Mouse (Mus musculus) Patski (cell line): ENCODE measurements around the gene Tex11. TPM values are rescaled to one million over a fixed set of nuclear protein-coding genes. Genes with fewer than 3 reads are reported as not detected.
"Not testable (repeated sequence)": the region's sequence is repeated elsewhere in the genome, so short reads cannot be mapped to it uniquely, and the experiment has no call there.

Experiments used
- ATAC-seq: fragments of 100-300 bp; one replicate; pipeline ENCODE4 v1.8.0; 2021
- CTCF ChIA-PET: fragments of 350-600 bp; sonication (Branson Sonifier 250); formaldehyde crosslinking; loops from one replicate; lab custom pipeline; 2022; ENCODE audit warnings: inconsistent platforms; lab: Charles Lee
- POLR2A ChIA-PET: fragments of 350-600 bp; sonication (Branson Sonifier 250); formaldehyde crosslinking; loops from one replicate; lab custom pipeline; 2022; ENCODE audit warnings: antibody characterized with exemption, inconsistent platforms; lab: Charles Lee
- DNase-seq: peaks from one replicate; pipeline ENCODE4 v3.0.0-alpha.2; 2011; ENCODE audit warnings: low read depth, low spot score
- H3K27me3 ChIP-seq: fragments of 371-371 bp; one replicate; pipeline ENCODE4 v1.5.1; 2021
- CTCF ChIP-seq: fragments of 100-300 bp; IDR thresholded peaks from one replicate; pipeline ENCODE4 v1.5.1; 2021
- in situ Hi-C: fragments of 300-500 bp; cut with MboI; formaldehyde crosslinking; loops from 3 replicates; pipeline ENCODE4 v1.11.1; 2018; ENCODE audit warnings: low pct_unique_long_range_greater_than_20kb, mixed read lengths
- polyA plus RNA-seq: library from polyadenylated mRNA; unstranded; gene quantifications from one replicate; pipeline ENCODE4 v1.2.3, GENCODE M21; 2021

The Tex11 gene
- not detected for polyA plus RNA-seq

DNA sequence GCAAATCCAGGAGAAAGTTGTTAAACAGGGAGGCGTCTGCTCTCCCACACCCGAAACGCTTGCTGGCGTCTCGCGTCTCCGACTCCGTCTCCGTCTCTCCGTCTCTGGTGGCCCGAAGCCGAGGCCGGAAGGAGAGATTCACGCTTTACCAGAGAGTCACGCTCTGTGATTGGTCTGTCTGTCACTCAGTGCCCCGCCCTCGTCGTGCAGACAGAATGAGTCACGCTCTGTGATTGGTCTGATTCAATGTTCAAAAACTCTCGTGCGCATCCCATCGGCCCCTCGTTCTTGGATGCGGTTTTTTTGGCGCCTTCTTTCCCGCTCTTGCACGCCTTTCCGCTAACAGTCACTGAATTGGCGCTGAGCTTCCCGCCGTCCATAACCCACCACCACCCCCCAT is at the start of gene Tex11:
Tex11 (minus strand) TSS at position 127 of the 400 bp plus-strand sequence.
- POLR2A ChIA-PET, result no interaction called here
- CTCF ChIA-PET, result no interaction called here
- no peak for TF ChIP-seq CTCF
- peaks cover 22% of the 10 kb centered on the region for H3K27me3 ChIP-seq
- in situ Hi-C loops, result no loop called here
- ATAC-seq, result no peak
- no peak for DNase-seq

DNA sequence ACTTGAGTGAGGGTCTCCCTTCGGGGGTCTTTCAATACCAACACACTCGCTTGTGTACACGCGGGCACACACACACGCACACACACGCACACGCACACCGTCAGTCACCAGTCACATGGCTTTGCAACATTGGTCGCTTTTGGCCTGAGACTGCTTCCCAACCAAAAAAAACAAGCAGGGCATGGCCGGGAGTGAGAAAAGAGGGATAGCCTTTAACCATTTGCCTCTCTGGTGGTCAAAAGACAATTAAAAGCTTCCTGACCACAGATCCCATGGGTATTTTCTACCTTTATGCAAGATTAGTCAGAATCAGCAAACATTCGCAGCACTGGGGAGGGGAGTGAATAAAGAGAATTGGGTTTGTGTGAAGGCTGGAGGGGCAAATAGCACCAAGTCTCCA is 26.5 kb upstream of the Tex11 start, which contains the start of gene Slc7a3:
Slc7a3 (minus strand) TSS at position 101 of the 400 bp plus-strand sequence.
- ChIA-PET CTCF (no interaction called here), POLR2A (no interaction called here)
- ATAC-seq, result no peak
- no peak for TF ChIP-seq CTCF
- in situ Hi-C loops, result no loop called here
- DNase-seq, result no peak
- H3K27me3 ChIP-seq, result peaks cover 6% of the 10 kb centered on the region

GRCm38 (mm10) chrX:101085211-101085610 is 25.7 kb upstream of the Tex11 start:
- in situ Hi-C loops, DNase-seq, POLR2A ChIA-PET, ATAC-seq, CTCF ChIA-PET, H3K27me3 ChIP-seq: not testable (repeated sequence)

DNA sequence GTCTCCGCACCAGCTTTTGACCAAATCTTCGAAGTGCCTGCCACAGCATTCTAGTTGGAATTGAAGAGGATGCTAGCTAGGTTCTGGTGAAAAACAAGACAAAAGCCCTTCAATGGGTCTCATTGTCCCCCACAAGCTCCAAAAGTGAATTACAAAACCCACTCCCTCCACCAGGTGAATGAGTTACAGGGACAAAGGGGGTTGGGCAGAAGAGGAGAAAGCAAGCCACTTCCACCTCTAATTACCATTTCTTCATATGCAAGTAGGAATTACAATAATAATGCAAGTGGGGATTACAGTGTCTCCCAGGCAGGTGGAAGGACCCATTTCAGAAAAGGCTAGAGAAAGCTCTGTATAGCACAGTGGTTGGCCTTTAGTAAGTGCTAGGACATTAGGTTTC is 24.7 kb upstream of the Tex11 start:
- no peak for ATAC-seq
- POLR2A ChIA-PET, result no interaction called here
- CTCF ChIA-PET, result no interaction called here
- no peak for TF ChIP-seq CTCF
- in situ Hi-C loops, result no loop called here
- no peak for DNase-seq
- H3K27me3 ChIP-seq, result peaks cover 7% of the 10 kb centered on the region

DNA sequence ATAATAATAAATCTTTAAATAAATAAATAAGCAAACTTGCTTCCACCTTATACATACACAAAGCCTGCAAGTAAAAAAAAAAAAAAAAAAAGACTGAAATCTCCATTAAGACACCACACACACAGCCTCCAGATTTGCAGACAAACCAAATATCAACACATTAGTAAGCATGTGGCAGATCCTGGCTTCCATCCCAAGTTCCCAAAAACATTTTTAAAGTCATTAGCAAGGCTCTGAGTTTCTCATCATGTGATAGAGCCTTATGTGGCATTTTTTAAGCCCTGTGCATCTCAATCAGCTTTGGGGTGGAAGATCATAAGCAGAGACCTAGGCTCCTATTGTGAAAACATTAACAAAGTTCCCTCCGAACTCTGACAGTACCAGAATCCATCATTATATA is 5.8 kb upstream of the Tex11 start:
- H3K27me3 ChIP-seq, result peaks cover 17% of the 10 kb centered on the region
- ChIA-PET POLR2A (no interaction called here), CTCF (no interaction called here)
- in situ Hi-C loops, result no loop called here
- ATAC-seq, result no peak
- TF ChIP-seq CTCF, result no peak
- no peak for DNase-seq

DNA sequence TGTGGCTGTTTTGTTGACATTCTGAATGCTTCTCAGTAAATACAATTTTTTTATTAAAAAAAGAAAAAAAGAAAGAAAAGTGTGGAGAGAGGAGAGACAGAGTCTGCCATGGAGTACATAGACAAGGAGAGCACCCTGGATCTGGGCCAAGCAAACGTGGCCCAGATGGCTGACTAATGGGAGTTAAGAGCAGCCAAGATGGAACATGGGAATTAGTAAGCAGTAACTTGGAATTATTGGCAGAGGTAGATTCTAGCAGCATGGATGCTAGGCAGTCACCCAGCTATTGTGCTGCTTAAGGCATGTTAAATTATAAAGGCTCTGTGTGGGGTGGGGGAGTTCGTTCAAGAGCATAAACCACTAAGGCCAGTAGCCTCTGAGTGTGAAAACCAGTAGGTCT is 4.0 kb upstream of the Tex11 start:
- H3K27me3 ChIP-seq, result peaks cover 20% of the 10 kb centered on the region
- POLR2A ChIA-PET, result interaction anchor here (0.7 kb wide), 1 partner anchor 307 kb away, joined by 3 read pairs; no protein-coding TSS in a partner anchor
- CTCF ChIA-PET, result no interaction called here
- in situ Hi-C loops, result no loop called here
- DNase-seq (no peak), ATAC-seq (no peak)
- TF ChIP-seq CTCF, result no peak

DNA sequence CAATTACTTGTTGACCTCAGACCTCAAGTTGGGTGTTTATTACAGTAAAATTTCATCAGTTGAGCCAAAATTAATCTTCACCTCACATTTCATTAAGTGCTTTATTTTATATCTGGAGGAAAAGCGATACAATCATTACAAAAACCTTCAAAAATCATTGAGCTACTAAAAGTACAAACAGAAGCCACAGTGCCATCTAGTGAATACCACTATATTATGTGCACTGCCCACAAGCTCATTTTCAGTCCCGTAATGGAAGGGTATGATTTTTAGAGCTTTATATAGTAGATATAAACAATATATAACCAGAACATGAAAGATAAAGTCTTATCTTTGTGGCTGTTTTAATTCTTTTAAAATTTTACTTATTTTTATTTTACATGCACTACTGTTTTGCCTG is 115.8 kb downstream of the Tex11 start:
- ATAC-seq (no peak), DNase-seq (no peak)
- ChIA-PET POLR2A (no interaction called here), CTCF (interaction anchor here (1.7 kb wide), 1 partner anchor 202 kb away, joined by 3 read pairs; no protein-coding TSS in a partner anchor)
- in situ Hi-C loops, result loop anchor here (10.0 kb wide), 1 partner anchor 169 kb away; no protein-coding TSS in a partner anchor
- peak; percentile 26 for TF ChIP-seq CTCF
- peaks cover 55% of the 10 kb centered on the region for H3K27me3 ChIP-seq

DNA sequence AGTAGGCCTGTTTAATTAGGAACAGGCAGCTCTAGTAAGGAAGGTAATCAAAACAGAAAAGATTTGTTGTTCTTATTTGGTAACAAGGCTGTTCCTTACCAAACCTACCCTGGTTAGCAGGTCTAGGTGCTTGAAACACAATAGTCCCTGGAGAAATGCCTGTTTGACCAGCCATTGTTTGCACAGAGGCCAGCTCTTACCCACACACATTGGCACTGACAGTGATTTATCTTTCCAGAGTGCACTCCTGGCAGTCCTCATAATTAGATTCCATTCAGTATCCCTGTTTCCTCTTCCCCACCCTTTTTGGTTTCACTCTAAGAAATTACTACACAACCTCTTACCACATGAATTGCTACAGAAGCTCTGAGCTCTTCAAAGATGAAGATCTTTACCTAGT is 220.3 kb downstream of the Tex11 start:
- no peak for TF ChIP-seq CTCF
- in situ Hi-C loops, result no loop called here
- CTCF ChIA-PET, result no interaction called here
- peaks cover 58% of the 10 kb centered on the region for H3K27me3 ChIP-seq
- ATAC-seq (no peak), DNase-seq (no peak)
- POLR2A ChIA-PET, result no interaction called here

GRCm38 (mm10) chrX:100832806-100833205 is 226.7 kb downstream of the Tex11 start:
- in situ Hi-C loops, result no loop called here
- ChIA-PET CTCF (no interaction called here), POLR2A (interaction anchor here (0.7 kb wide), 1 partner anchor 12 kb away, joined by 4 read pairs; no protein-coding TSS in a partner anchor)
- TF ChIP-seq CTCF, result no peak
- ATAC-seq, result no peak
- no peak for DNase-seq
- peaks cover 52% of the 10 kb centered on the region for H3K27me3 ChIP-seq

DNA sequence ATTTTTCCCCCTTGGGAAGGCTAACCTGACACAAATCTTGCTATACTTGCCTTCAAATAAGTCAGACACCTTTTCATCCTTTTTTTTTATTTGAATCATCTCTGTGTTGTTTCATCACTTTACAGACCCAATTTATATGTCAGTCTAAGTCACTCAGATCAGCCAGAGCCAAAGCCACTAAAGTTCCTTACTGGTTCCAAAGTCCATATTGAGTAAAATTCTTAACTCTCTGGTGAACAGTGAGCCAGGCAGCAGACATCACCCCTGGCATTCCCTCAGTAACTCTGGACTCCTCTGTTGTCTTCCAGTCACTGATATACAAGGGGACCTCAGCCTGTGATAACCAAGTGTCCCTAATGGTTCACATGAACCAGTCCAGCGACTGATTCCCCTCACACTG is 233.9 kb downstream of the Tex11 start:
- ATAC-seq (no peak), DNase-seq (no peak)
- ChIA-PET POLR2A (no interaction called here), CTCF (interaction anchor here (1.2 kb wide), 1 partner anchor 27 kb away, joined by 3 read pairs; no protein-coding TSS in a partner anchor)
- H3K27me3 ChIP-seq, result peaks cover 3% of the 10 kb centered on the region
- in situ Hi-C loops, result loop anchor here (10.0 kb wide), 1 partner anchor 61 kb away; the partner anchor contains the start of gene Dlg3
- TF ChIP-seq CTCF, result no peak

- in situ Hi-C loops, result loop anchor here (10.0 kb wide), 1 partner anchor 56 kb away; the partner anchor contains the start of gene Dlg3
- DNase-seq, result no peak
- no peak for ATAC-seq
- CTCF ChIA-PET, result no interaction called here
- no peak for TF ChIP-seq CTCF
- peaks cover 8% of the 10 kb centered on the region for H3K27me3 ChIP-seq
- POLR2A ChIA-PET, result interaction anchor here (1.0 kb wide), 1 partner anchor 12 kb away, joined by 4 read pairs; no protein-coding TSS in a partner anchor
Observed at GRCm38 (mm10) chrX:100821149-100821548, 238.3 kb downstream of the Tex11 start.
